Mouse (Mus musculus) CH12.LX (cell line): Measurements from ENCODE around the gene 1700088E04Rik.

Experiments used
- BHLHE40 ChIP-seq: IDR thresholded peaks from 2 replicates; pipeline ENCODE4 v1.6.1; 2011; ENCODE audit warnings: mild to moderate bottlenecking, low read depth, low read length, improper control_type of control experiment
- CHD2 ChIP-seq: IDR thresholded peaks from 2 replicates; pipeline ENCODE4 v1.6.1; 2011; ENCODE audit warnings: low read length, improper control_type of control experiment
- CTCF ChIP-seq, 2 experiments: IDR thresholded peaks in 1 of 2; conservative IDR thresholded peaks in 1 of 2; 2 replicates each; pipeline ENCODE4 v1.5.1; 2011 to 2012; ENCODE audit warnings: low read depth in 2 of 2, low read length in 2 of 2, improper control_type of control experiment in 1 of 2, inconsistent platforms in 1 of 2, mild to moderate bottlenecking in 1 of 2, moderate library complexity in 1 of 2
- EP300 ChIP-seq: IDR thresholded peaks from 2 replicates; pipeline ENCODE4 v1.6.1; 2011; ENCODE audit warnings: low read length, improper control_type of control experiment
- JUND ChIP-seq: conservative IDR thresholded peaks from 2 replicates; pipeline ENCODE4 v1.6.1; 2011; ENCODE audit warnings: low read depth, low read length, improper control_type of control experiment
- MAX ChIP-seq: IDR thresholded peaks from 2 replicates; pipeline ENCODE4 v1.6.1; 2011; ENCODE audit warnings: low read length, improper control_type of control experiment
- MAZ ChIP-seq: IDR thresholded peaks from 2 replicates; pipeline ENCODE4 v1.6.1; 2012; ENCODE audit warnings: low read depth, mild to moderate bottlenecking, inconsistent platforms, low read length, improper control_type of control experiment, moderate library complexity
- PAX5 ChIP-seq: IDR thresholded peaks from 2 replicates; pipeline ENCODE4 v1.6.1; 2012; ENCODE audit warnings: low read length, inconsistent platforms, mixed read lengths
- POLR2A ChIP-seq: IDR thresholded peaks from 2 replicates; pipeline ENCODE4 v1.6.1; 2011; ENCODE audit warnings: low read depth, mild to moderate bottlenecking, improper control_type of control experiment, low read length
- SMC3 ChIP-seq: IDR thresholded peaks from 2 replicates; pipeline ENCODE4 v1.6.1; 2011; ENCODE audit warnings: low read depth, low read length, improper control_type of control experiment
- TBP ChIP-seq: conservative IDR thresholded peaks from 2 replicates; pipeline ENCODE4 v1.6.1; 2011; ENCODE audit warnings: low read depth, low read length, improper control_type of control experiment
- TCF12 ChIP-seq: IDR thresholded peaks from 2 replicates; pipeline ENCODE4 v1.6.1; 2014; ENCODE audit warnings: low read depth, mild to moderate bottlenecking, inconsistent platforms, low read length, improper control_type of control experiment
- ZKSCAN1 ChIP-seq: IDR thresholded peaks from 2 replicates; pipeline ENCODE4 v1.6.1; 2012; ENCODE audit warnings: low read depth, inconsistent platforms, low read length, improper control_type of control experiment, borderline replicate concordance

- TF ChIP-seq CHD2 (no peak), BHLHE40 (no peak), CTCF (conservative IDR thresholded peaks at IDR 0.05 in 1 of 2, IDR thresholded peaks at IDR 0.05 in 1 of 2; ENCODE audit: low read depth in 2 of 2, low read length in 2 of 2) (no peak), JUND (no peak), POLR2A (no peak), SMC3 (no peak), PAX5 (no peak), ZKSCAN1 (no peak), TBP (no peak), EP300 (no peak), MAZ (no peak), TCF12 (no peak), MAX (no peak)
Observed at GRCm38 (mm10) chr15:79097611-79098025, 43.4 kb downstream of the 1700088E04Rik start.
